Mouse (Mus musculus) CD4-positive, CD25-positive, alpha-beta regulatory T cell, adult 2 months (primary cell): ENCODE results near the gene Ccndbp1.
"Not testable (repeated sequence)": the region's sequence is repeated elsewhere in the genome, so short reads cannot be mapped to it uniquely, and the experiment has no call there.

Experiments
- DNase-seq: peaks from one replicate; pipeline ENCODE4 v3.0.0-alpha.2; 2012; ENCODE audit warnings: low read depth, low spot score

Gene Ccndbp1

DNA sequence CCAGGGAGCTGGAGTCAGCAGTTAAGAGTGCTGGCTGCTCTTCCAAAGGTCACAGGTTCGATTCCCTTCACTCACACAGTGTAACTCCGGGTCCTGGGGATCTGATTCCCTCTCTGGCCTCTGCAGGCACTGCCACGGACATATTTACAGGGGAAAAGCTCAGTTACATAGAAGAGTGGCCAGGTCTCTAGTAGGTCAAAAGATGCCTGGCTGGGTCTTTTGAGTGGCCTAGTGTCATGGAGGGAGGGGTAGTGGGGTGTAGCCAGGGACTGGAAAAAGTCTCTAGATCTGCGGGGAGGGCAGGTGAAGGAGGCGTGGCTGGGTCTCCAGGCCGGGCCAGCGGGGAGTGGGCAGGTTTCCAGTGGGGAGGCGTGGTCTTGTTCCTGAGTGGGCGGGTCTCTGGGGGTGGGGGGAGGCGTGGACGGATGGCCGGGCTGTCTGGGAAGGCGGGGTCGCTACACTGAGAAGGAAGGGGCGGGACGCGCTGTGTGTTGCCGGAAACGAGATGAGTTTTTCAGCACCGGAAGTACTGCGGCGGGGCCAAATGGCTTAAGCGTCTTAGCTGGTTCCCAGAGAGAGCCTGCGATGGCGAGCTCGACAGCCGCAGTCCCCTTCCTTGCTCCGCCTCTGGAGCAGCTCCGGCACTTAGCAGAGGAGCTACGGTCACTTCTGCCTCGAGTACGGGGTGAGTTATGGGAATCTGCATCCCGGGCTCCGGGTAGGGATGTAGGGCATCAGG lies at the start of gene Ccndbp1:
Gene Ccndbp1 (plus strand): TSS at position 479 of the 739 bp plus-strand sequence.
- peak; percentile 95 for DNase-seq

GRCm38 (mm10) chr2:120959363-120959762 lies 48.8 kb upstream of the Ccndbp1 start:
- DNase-seq: no peak

DNA sequence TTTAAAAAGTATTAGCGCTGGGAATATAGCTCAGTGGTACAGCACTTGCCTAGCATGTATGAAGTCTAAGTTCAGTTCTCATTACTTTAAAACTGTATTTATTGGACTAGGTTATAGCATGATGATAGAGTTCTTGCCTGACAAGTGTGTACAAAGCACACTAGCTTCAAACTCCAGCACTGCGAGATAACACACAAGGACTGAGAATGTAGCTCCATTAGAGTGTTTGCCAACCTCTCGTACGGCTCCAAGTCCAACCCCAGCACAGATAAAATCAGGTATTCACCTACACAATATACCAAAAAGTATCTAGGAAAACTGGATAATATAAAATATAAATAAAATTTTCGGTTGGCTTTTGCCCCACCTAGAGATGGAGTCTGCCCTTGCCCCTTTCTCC lies 48.4 kb upstream of the Ccndbp1 start:
- DNase-seq: no peak

DNA sequence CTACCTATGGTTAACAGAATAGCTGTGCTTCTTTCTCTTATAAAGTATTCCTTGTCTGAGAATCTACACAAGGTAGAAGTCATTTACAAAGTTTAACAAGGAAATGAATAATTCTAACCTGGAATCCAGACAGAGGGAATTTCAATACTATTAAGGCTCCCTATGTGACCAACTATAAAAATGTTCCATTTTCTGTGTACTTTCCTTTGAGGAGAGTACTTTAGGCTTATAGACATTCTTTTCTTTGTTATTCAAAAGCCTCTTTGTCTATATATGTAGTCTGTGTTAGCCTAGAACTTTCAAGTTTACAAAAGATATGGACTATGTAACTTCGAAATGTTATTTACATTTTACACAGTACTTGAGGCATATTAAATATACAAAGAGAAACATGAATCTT lies 47.9 kb upstream of the Ccndbp1 start:
- DNase-seq: no peak

- DNase-seq: no peak
Observed at GRCm38 (mm10) chr2:120963110-120963509, 45.1 kb upstream of the Ccndbp1 start.

DNA sequence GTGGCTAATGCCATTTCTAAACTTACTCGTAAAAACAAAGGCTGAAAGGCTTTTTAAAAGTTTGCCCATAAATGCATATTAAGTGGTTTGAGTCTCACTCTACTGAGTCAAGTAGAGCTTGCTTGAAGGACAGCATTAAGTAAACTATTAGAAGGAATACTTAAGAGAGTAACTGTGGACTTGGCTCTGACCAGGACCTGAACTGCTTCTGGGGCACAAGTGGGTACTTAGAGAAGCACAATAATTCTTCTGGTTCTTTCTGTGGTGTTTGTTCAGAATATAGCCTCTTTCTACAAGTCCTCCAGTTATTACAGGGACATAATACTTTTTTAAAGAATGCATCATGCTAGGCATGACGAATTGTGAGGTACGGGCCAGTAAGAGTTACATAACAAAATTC lies 42.7 kb upstream of the Ccndbp1 start:
- no peak for DNase-seq

DNA sequence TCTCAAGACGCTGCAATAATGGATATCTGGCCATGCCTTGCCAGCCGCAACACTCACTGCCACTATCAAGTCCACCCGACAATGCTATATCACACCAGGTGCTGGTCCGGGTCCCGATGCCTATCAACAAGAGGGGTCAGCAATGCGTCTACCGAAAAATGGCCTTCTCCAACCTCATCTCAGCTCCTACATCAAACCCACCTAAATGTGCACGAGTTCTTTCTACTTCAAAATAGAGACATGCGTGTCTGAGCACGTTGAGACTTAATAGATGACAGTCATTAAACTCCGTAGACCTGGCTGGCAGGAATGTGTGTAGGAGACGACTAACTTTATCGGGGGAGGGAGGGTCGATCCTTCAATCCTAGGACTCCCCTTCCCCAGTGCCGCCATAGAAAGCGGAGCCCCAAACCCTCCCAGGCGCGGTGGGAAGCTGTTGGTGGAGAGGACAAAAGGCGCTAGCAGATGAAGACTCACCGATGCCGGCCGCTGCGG lies 38.1 kb upstream of the Ccndbp1 start:
- no peak for DNase-seq

- peak; percentile 93 for DNase-seq
Observed at GRCm38 (mm10) chr2:120970559-120971080, 37.6 kb upstream of the Ccndbp1 start, which contains the start of gene Ubr1. Gene Ubr1, minus strand, starts transcription at chr2:120970715.

GRCm38 (mm10) chr2:120971766-120972165 lies 36.4 kb upstream of the Ccndbp1 start:
- DNase-seq: no peak

DNA sequence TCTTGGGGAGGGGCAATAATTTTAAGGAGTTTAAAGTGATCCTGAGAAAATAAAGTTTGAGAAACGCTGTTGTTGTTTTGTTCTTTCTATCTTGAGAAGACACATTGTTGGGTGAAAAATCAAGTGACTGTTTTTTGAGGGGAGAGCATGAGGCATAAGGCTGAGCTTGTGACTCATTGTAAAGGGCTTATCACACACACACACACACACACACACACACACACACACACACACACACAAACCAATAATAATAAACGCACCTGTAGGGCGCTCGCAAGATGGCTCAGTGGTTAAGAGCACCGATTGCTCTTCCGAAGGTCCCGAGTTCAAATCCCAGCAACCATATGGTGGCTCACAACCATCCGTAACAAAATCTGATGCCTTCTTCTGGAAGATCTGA lies 35.9 kb upstream of the Ccndbp1 start:
- DNase-seq: not testable (repeated sequence)

DNA sequence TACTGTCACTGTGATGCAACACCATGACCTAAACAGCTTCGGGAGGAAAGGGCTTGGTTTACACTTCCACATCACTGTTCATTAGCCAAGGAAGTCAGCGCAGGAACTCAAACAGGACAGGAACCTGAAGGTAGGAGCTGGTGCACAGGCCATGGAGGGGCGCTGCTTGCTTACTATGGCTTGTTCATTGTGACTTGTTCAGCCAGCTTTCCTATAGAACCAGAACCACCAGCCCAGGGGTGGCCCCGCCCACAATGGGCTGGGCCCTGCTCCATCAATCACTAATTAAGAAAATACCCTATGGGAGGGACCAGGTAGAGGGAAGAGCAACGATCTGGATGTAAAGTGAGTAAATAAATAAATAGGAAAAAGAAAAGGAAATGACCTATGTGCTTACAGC lies 35.2 kb upstream of the Ccndbp1 start:
- DNase-seq: peak; percentile 20

DNA sequence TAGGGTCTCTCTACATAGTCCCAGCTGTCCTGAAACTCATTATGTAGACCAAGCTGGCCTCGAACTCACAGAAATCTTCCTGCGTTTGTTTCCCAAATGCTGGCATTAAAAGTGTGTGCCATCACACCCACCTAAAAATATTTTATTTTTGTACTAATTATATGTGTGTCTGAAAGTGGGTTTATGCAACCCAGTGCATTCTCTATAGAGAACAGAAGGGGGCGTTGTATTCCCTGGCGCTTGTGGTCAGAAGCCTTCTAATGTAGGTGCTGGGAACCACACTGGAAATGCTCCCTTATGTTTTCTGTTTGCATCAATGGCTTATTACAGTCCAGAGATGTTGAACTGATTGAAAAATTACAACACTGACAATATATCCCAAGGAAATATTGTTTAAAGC lies 31.9 kb upstream of the Ccndbp1 start:
- DNase-seq: peak; percentile 54

DNA sequence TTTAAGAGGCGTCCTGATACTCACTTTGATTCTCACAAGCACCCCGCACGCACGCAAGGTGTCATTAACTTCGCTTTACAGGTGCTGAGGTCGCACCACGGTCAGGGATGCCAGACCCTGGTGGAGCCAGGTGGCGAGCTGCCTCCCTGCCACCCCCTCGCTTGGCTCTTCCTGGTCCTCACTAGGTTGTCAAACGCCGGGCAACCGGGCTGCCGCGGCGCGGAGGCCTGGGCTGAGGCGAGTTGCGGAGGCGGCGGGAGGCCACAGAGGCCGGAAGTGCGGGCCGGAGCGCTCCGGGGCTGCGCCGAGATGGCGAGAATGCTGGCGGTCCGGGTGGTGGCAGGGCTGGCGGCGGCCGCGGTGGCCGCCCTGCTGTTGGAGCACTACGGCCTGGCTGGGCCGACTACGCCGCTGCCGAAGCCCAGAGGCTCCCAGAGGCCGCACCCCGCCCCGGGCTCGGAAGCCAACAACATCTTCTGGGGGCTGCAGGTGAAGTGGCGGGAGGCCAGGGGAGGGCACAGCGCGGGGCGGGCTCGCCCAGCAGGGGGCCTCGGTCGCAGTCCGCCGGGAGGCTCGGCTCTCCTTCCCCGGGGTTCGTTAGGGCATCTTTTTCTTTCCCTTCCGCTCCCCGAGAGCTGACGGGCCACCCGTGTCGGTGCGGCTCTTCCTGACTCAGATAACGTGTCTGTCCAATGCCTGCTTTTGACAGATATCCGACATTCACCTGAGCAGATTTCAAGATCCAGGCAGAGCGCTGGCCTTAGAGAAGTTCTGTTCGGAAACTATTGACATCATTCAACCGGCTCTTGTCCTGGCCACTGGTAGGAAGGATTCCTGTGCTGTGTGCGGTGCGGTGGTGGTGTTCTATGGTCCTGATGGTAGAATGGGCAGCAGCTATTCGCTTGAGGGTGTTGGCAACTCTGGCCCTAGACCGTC lies 30.9 kb upstream of the Ccndbp1 start, which contains the start of gene Tmem62:
Gene Tmem62 (plus strand): TSS at position 28 of the 936 bp plus-strand sequence.
- peak; percentile 76 for DNase-seq

GRCm38 (mm10) chr2:120977926-120978692 lies 30.1 kb upstream of the Ccndbp1 start:
- DNase-seq: peak; percentile 25

DNA sequence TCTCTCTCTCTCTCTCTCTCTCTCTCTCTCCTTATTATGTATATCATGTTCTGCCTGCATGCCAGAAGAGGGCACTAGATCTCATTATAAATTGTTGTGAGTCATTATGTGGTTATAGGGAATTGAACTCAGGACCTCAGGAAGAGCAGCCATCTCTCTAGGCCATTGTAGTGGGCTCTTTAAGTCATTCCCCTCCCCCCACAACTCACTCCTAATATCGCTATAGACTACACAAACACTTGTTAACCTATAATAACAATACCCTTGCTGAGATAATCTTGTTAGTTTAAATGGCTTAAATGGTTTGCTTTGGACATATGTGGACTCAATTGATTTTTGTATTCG lies 29.5 kb upstream of the Ccndbp1 start:
- peak; percentile 57 for DNase-seq

DNA sequence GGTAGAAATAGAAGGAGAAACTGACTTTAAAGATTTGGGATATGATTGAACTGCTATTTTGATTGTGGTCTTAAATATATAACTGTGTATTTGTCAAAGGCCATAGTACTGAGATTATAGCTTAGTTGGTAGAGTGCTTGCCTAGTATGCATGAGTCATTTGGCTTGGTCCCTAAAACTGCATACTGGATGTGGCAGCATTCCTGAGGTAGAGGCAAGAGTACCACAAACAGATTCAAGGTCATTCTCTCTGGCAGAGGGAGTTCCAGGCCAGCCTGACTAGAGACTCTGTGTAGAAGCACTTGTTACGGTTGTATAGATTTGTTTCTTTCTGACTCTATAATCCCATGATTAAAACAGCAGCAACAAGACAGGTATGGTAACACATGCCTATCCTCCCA lies 28.4 kb upstream of the Ccndbp1 start:
- no peak for DNase-seq

DNA sequence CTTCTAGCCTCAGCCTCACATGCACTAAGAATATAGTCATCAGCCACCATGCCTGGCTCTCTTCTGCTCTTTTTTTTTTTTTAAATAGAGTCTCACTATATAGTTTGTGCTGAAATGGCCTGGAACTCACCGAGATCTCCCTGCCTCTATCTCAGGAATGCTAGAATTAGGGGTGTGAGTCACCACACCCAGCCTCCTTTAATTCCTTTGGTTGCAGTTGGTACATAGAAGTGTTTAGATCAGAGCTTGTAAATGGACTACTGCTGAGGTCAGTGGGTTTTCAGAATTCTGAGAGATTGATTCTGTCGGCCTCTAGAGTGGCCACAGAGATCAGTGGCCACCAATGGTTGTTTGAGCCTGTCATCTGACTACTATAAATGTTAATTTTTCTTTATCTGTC lies 27.3 kb upstream of the Ccndbp1 start:
- DNase-seq: no peak

GRCm38 (mm10) chr2:120983611-120984010 lies 24.6 kb upstream of the Ccndbp1 start:
- DNase-seq: no peak

- DNase-seq: peak; percentile 44
Observed at GRCm38 (mm10) chr2:120985241-120985640, 23.0 kb upstream of the Ccndbp1 start.

DNA sequence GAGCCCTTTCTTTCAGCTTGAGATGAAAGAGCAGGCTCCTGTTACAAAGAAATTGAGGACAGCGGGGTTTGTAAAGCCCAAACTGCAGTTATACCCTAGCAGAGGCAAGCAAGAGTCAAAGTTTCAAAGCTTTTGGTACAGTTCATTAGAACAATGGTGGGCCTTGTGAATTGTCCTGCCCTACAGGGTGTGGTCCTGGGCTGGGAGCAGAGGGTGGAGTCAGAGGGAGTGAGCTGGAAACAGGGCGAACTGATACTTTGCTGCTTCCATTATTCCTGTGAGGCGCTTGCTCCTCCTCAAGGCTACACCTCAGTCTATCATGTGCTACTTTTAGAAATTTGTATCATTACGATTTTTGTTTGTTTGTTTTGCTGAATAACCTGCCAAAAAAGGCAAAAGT lies 17.0 kb upstream of the Ccndbp1 start:
- no peak for DNase-seq

DNA sequence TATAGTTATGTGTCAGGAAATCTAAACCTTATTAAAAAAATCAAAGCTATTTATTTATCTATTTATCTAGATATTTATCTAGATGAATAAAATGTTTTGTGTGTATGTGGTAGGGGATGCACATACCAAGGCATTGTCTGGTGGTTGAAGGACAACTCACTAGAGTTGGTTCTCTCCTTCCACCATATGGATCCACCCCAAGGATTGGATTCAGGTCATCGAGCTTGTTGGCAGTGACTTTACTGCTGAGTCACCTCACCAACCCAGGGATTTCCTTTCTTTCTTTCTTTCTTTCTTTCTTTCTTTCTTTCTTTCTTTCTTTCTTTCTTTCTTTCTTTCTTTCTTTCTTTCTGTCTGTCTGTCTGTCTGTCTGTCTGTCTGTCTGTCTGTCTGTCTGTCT lies 11.6 kb upstream of the Ccndbp1 start:
- DNase-seq: not testable (repeated sequence)
